Mouse (Mus musculus) megakaryocyte, embryonic 14.5 days (primary cell): Measurements from ENCODE around the gene Evpl.

Experiments used
- FLI1 ChIP-seq: IDR thresholded peaks from 2 replicates; pipeline ENCODE4 v1.6.1; 2012; ENCODE audit warnings: low read length, inconsistent platforms, mixed read lengths
- GATA1 ChIP-seq: IDR thresholded peaks from 3 replicates; pipeline ENCODE4 v1.6.1; 2012; ENCODE audit warnings: mixed read lengths, low read length, inconsistent platforms, borderline replicate concordance

DNA sequence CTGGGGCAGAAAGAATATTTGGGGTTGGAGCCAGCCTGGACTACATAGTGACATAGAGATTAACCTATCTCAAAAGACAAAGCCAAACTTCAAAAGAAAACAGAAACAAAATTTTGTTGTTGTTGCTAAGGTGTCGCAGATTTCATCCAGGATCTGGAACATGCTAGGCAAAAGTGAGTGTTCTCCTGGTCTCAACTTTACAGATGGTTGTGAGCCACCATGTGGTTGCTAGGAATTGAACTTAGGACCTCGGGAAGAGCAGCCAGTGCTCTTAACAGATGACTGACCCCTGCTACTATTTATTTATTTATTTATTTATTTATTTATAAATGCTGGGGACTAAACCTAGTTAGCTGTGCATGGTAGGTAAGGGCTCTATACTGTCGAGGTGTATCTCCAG is 41.5 kb downstream of the Evpl start:
- TF ChIP-seq FLI1 (no peak), GATA1 (no peak)
